Mouse (Mus musculus): ENCODE results near the gene Tmco4. TPM values are rescaled to one million over a fixed set of nuclear protein-coding genes. Genes with fewer than 3 reads are reported as not detected.

The Tmco4 gene
- polyA plus RNA-seq, 1 experiment = 15.1 TPM

DNA sequence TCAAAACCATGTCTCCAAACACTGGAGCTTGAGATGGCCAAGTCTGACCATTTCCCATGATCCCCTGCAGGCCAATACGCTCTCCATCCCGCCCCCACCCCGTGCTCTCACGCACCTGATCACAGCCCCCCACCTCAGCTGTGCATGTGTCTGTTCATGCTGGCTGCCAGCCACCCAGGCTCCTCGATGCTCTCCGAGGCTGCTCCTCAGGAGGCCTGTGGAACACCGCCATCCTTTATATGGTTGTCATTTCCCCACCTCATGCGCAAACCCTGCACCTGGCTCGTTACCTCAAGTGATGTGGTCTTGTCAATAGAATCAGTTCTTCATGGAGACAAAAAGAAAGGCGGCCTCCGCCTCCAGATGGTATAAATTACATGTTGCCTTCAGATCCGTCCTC is 59.8 kb downstream of the Tmco4 start:
- Histone ChIP-seq H3K4me3 (replicated peaks; ENCODE audit: extremely low read depth, low read depth, low read length) (no peak overlapping the region), H3K4me1 (ENCODE audit: control insufficient read depth, insufficient read depth, low read length) (no peaks in the 10 kb centered on the region)
- WGBS = 89% methylated on average over 12 of the region's 12 CpGs
- TF ChIP-seq POLR2A (IDR thresholded peaks at IDR 0.05; ENCODE audit: borderline replicate concordance, extremely low read depth, low read depth, low read length) = no peak
- no peak for TF ChIP-seq CTCF (IDR thresholded peaks at IDR 0.05; ENCODE audit: insufficient read depth, low read length)
- no peak for DNase-seq

DNA sequence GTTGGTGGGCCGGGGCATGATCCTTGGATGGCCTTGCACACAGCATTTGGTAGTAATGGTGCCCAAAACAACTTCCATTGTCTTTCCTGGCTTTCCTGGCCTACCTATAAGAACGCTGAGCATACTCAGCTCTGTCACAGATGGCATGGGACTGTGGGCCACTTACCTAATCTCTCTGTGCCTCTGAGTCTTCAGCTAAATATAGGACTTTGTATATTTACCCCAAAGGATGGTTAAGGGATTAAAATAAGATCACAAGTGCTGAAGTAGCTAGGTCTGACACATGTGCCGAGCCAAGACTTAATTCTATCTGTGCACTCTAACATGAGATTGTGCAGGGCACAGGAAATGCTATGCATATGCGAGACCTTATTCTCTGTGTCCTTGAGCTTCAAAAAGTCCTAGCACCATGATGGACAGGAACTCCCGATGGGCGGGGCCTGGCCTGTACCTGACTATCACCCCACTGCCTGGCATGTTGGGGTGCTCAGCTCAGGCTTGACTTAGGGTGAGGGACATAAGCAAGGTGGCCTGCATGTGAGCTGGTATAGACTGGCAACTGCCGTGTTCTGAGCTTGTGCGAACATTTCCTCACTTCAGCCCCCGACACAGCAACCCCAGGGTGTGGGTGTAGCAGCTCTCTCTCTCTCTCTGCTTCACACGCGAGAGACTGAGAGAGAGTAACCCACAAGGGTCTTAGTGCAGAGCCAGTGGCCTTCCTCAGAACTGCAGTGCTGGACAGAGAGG is 60.7 kb downstream of the Tmco4 start:
- TF ChIP-seq CTCF (IDR thresholded peaks at IDR 0.05; ENCODE audit: insufficient read depth, low read length) = no peak
- TF ChIP-seq POLR2A (IDR thresholded peaks at IDR 0.05; ENCODE audit: borderline replicate concordance, extremely low read depth, low read depth, low read length) = no peak
- H3K4me3 ChIP-seq (replicated peaks; ENCODE audit: extremely low read depth, low read depth, low read length) = no peak overlapping the region
- WGBS = 82% methylated on average over 11 of the region's 11 CpGs
- peaks cover 6% of the 10 kb centered on the region; the same call in 1 of the 2 replicates for H3K4me1 ChIP-seq (ENCODE audit: control insufficient read depth, insufficient read depth, low read length)
- no peak for DNase-seq

DNA sequence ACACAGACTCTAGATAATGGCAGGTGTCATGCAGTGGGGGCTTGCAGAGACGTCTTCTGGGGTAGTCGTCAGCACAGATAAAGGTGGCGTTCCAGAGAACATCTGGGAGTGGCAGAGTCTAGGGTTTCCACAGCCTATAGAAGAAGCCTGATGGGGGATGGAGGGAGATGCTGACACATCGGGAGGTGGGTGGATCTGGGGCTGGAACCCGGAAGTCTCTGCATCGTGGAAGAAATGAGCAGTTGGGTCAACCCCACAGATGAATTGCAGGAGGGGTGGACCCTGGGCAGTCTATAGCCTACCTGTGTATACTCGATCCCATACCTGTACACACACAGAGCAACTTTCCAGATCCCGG is 61.3 kb downstream of the Tmco4 start:
- no peak overlapping the region for H3K4me3 ChIP-seq (replicated peaks; ENCODE audit: extremely low read depth, low read depth, low read length)
- WGBS = 77% methylated on average over 8 of the region's 8 CpGs

DNA sequence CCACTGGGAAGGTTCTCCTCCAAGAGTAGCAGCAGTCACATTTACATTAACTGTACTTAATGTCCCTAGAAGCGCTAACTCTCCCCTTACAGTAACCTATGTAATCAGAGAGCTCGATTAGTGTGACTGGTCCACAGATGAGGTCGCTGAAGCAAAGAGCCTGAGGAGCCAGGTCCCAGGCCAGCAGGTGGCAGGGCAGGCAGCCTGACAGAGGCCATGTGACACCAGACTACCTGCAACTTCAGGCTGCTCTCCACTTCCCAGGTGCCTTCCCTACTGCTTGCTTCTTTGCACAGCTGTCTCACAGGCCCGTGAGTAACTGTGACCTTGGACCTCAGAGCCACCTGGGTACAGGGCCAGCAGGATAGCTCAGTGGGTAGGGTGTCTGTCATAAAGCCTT is 61.9 kb downstream of the Tmco4 start:
- peaks cover 7% of the 10 kb centered on the region; the same call in 1 of the 2 replicates for H3K4me1 ChIP-seq (ENCODE audit: control insufficient read depth, insufficient read depth, low read length)
- H3K4me3 ChIP-seq (replicated peaks; ENCODE audit: extremely low read depth, low read depth, low read length) = no peak overlapping the region
- TF ChIP-seq POLR2A (IDR thresholded peaks at IDR 0.05; ENCODE audit: borderline replicate concordance, extremely low read depth, low read depth, low read length) (no peak), CTCF (IDR thresholded peaks at IDR 0.05; ENCODE audit: insufficient read depth, low read length) (no peak)
- whole genome bisulfite sequencing = 55% methylated on average over 4 of the region's 4 CpGs
- DNase-seq = no peak

More for the DNA sequence above, 61.3 kb downstream of the Tmco4 start:
- DNase-seq = no peak
- peaks cover 7% of the 10 kb centered on the region; the same call in 1 of the 2 replicates for H3K4me1 ChIP-seq (ENCODE audit: control insufficient read depth, insufficient read depth, low read length)
- TF ChIP-seq CTCF (IDR thresholded peaks at IDR 0.05; ENCODE audit: insufficient read depth, low read length) (no peak), POLR2A (IDR thresholded peaks at IDR 0.05; ENCODE audit: borderline replicate concordance, extremely low read depth, low read depth, low read length) (no peak)

GRCm38 (mm10) chr4:139034942-139035341 is 62.3 kb downstream of the Tmco4 start:
- no peak overlapping the region for H3K4me3 ChIP-seq (replicated peaks; ENCODE audit: extremely low read depth, low read depth, low read length)
- H3K4me1 ChIP-seq (ENCODE audit: control insufficient read depth, insufficient read depth, low read length) = peaks cover 7% of the 10 kb centered on the region; the same call in 1 of the 2 replicates
- no peak for DNase-seq
- WGBS = 91% methylated on average over 3 of the region's 3 CpGs
- TF ChIP-seq CTCF (IDR thresholded peaks at IDR 0.05; ENCODE audit: insufficient read depth, low read length) (no peak), POLR2A (IDR thresholded peaks at IDR 0.05; ENCODE audit: borderline replicate concordance, extremely low read depth, low read depth, low read length) (no peak)

- H3K4me1 ChIP-seq (ENCODE audit: control insufficient read depth, insufficient read depth, low read length) = peaks cover 7% of the 10 kb centered on the region; the same call in 1 of the 2 replicates
- H3K4me3 ChIP-seq (replicated peaks; ENCODE audit: extremely low read depth, low read depth, low read length) = no peak overlapping the region
- no peak for TF ChIP-seq CTCF (IDR thresholded peaks at IDR 0.05; ENCODE audit: insufficient read depth, low read length)
- no peak for TF ChIP-seq POLR2A (IDR thresholded peaks at IDR 0.05; ENCODE audit: borderline replicate concordance, extremely low read depth, low read depth, low read length)
- DNase-seq = no peak
- 70% methylated on average over 3 of the region's 3 CpGs for WGBS
Observed at GRCm38 (mm10) chr4:139035799-139036198, 63.1 kb downstream of the Tmco4 start.

DNA sequence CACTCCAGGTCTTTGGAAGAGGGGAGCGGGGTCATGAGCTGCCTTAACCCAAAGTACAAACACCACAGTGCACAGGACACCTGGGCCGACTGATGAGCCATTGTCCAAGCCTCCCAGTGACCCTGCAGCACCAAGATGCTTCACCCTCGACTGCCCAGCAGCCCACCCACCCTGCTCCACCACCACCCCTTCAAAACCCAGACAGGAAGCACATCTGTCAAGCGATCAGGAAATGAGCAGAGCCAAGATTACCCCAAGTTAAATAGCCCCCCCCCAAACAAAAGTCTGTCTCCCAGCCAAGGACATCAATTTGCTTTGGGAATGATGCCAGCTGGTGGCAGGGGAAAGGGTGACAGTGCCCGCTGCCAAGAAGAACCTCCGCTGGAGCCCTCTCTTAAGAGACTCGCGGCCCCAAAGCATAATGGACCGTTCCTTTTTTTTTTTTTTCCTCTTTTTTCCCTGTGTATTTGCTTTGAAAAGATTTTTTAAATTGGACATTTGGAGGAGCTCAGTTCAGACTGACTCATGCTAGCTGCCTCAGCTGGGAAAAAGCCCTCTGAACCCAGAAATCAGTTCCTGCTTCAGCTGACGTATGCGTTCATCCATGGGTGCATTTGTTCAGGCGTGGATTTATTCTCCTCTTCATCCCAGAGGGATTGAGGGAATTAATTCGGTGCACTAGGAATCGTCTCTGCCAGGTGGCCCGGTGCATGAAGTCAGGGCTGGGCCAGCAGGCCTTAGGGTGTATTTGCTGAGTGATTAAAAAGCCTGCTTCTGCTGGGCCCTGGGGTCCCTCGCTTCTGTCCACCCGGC is 65.3 kb downstream of the Tmco4 start:
- Histone ChIP-seq H3K4me3 (replicated peaks; ENCODE audit: extremely low read depth, low read depth, low read length) (no peak overlapping the region), H3K4me1 (ENCODE audit: control insufficient read depth, insufficient read depth, low read length) (peaks cover 7% of the 10 kb centered on the region; the same call in 1 of the 2 replicates)
- TF ChIP-seq CTCF (IDR thresholded peaks at IDR 0.05; ENCODE audit: insufficient read depth, low read length) (no peak), POLR2A (IDR thresholded peaks at IDR 0.05; ENCODE audit: borderline replicate concordance, extremely low read depth, low read depth, low read length) (no peak)
- no peak for DNase-seq
- 42% methylated on average over 17 of the region's 17 CpGs for WGBS

GRCm38 (mm10) chr4:139040084-139040839 is 67.6 kb downstream of the Tmco4 start:
- Histone ChIP-seq H3K4me3 (replicated peaks; ENCODE audit: extremely low read depth, low read depth, low read length) (no peak overlapping the region), H3K4me1 (ENCODE audit: control insufficient read depth, insufficient read depth, low read length) (peaks cover 7% of the 10 kb centered on the region; the same call in 1 of the 2 replicates)
- 42% methylated on average over 10 of the region's 10 CpGs for WGBS
- DNase-seq = no peak
- TF ChIP-seq POLR2A (IDR thresholded peaks at IDR 0.05; ENCODE audit: borderline replicate concordance, extremely low read depth, low read depth, low read length) = no peak
- TF ChIP-seq CTCF (IDR thresholded peaks at IDR 0.05; ENCODE audit: insufficient read depth, low read length) = no peak

DNA sequence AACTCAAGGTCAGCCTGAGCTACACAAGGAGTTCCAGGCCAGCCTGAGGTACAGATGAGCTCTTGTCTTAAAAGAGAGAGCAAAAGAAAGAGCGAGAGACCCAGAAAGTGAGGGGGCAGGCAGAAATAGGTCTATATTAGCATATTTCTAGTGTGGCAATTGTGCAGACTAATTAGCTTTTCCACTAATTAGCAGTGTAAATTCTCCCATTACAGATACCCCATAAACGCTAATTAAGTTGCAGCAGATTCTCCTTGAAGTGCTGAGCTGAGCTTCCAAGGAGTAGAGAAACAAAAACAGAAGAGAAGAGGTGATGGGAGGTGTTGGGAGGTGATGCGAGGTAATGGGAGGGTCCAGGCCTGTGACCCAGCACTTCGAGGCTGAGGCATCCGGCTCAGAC is 69.9 kb downstream of the Tmco4 start:
- TF ChIP-seq CTCF (IDR thresholded peaks at IDR 0.05; ENCODE audit: insufficient read depth, low read length) = no peak
- no peak for TF ChIP-seq POLR2A (IDR thresholded peaks at IDR 0.05; ENCODE audit: borderline replicate concordance, extremely low read depth, low read depth, low read length)
- Histone ChIP-seq H3K4me1 (ENCODE audit: control insufficient read depth, insufficient read depth, low read length) (peaks cover 7% of the 10 kb centered on the region; the same call in 1 of the 2 replicates), H3K4me3 (replicated peaks; ENCODE audit: extremely low read depth, low read depth, low read length) (no peak overlapping the region)
- WGBS = 83% methylated on average over 5 of the region's 5 CpGs
- DNase-seq = no peak
